Mouse (Mus musculus): ENCODE data around the gene Ccdc134. TPM values are rescaled to one million over a fixed set of nuclear protein-coding genes. Genes with fewer than 3 reads are reported as not detected.

The Ccdc134 gene
- total RNA-seq, 2 experiments from 2014 or later, result 10.2 to 15.4 TPM

DNA sequence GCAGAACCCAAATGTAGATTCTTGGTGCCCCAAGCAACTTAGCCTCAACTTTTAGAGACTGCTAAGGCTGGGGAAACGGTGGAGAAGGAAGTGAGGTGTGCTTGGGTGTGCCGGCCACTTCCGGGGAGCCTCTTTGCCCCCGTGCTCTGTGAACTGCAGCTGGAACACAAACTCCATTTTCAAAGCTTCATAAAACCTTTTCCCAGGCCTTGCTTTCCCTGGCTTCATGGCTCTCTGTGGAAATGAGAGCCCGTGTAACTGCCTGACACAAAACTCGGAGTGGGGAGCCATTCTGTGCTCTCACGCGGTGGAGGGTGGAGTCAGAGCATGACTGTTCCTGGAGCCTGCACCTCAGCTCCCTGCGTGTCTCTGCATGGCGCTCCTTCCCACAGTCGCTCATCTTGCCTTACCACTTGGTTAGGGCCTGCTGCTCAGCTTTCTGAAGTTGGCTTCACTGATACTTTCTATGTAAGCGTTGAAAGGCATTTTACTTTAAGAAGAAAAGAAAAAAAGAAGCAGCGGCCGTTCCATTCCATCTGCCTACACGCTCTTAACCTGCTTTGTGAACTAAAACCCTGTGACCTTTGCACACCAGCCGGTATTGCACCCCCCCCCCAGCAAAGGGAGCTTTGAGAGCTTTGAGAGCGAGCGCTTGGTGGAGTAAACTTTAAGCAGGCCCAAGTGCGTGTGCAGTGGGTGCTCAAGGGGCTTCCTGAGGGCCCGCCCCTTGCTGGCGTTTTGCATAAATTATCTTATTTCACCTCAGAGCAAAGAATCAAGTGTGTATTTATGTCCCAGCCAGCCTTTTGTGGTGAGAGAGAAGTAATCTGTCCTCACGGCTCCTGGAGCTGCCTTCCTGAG is 38.7 kb downstream of the Ccdc134 start:
- peak overlapping the region; percentile 37; the same call in 1 of the 2 replicates for H3K27ac ChIP-seq
- DNase-seq (ENCODE audit: low spot score in 2 of 2), result no peak
- no peak overlapping the region for H3K4me3 ChIP-seq
- no peak for TF ChIP-seq CTCF (conservative IDR thresholded peaks at IDR 0.05)

- Histone ChIP-seq H3K27ac (no peak overlapping the region), H3K4me3 (no peak overlapping the region)
- no peak for DNase-seq (ENCODE audit: low spot score in 2 of 2)
- no peak for TF ChIP-seq CTCF (conservative IDR thresholded peaks at IDR 0.05)
Observed at GRCm38 (mm10) chr15:82167201-82168168, 39.8 kb downstream of the Ccdc134 start.

DNA sequence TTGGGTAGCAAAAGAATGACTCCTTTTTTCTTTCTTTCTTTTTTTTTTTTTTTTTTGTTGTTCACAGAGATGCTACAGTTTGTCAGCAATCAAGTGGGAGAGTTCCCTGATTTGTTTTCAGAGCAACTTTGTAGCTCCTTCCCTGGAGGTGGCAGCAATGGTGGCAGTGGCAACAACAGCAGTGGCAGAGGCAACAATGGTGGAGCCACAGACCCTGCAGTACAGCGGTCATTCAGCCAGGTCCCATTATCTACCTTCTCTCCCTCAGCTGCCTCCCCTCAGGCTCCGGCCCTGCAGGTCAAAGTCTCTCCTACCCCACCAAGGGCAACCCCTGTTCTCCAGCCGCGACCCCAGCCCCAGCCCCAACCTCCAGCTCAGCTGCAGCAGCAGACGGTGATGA is 41.9 kb downstream of the Ccdc134 start:
- Histone ChIP-seq H3K27ac (no peak overlapping the region), H3K4me3 (no peak overlapping the region)
- no peak for TF ChIP-seq CTCF (conservative IDR thresholded peaks at IDR 0.05)
- DNase-seq (ENCODE audit: low spot score in 2 of 2), result no peak

GRCm38 (mm10) chr15:82170437-82171377 is 43.0 kb downstream of the Ccdc134 start:
- no peak for DNase-seq (ENCODE audit: low spot score in 2 of 2)
- H3K27ac ChIP-seq, result no peak overlapping the region
- no peak overlapping the region for H3K4me3 ChIP-seq
- TF ChIP-seq CTCF (conservative IDR thresholded peaks at IDR 0.05), result no peak

- Histone ChIP-seq H3K4me3 (no peak overlapping the region), H3K27ac (no peak overlapping the region)
- no peak for TF ChIP-seq CTCF (conservative IDR thresholded peaks at IDR 0.05)
- DNase-seq (ENCODE audit: low spot score in 2 of 2), result no peak
Observed at GRCm38 (mm10) chr15:82172648-82173047, 44.9 kb downstream of the Ccdc134 start.

DNA sequence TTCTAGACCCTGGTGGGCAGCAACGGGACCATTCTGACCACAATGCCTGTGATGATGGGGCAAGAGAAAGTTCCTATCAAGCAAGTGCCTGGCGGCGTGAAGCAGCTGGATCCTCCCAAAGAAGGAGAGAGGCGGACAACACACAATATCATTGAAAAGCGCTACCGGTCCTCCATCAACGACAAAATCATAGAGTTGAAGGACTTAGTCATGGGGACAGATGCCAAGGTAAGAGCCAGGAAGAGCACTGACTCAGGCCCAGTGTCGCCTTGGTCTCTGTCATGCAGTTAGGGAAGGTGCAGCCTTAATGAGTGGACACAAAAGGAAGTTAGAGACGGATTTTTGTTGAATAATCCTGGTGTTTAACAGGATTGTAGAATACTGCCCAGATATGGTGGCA is 47.4 kb downstream of the Ccdc134 start:
- DNase-seq (ENCODE audit: low spot score in 2 of 2), result no peak

DNA sequence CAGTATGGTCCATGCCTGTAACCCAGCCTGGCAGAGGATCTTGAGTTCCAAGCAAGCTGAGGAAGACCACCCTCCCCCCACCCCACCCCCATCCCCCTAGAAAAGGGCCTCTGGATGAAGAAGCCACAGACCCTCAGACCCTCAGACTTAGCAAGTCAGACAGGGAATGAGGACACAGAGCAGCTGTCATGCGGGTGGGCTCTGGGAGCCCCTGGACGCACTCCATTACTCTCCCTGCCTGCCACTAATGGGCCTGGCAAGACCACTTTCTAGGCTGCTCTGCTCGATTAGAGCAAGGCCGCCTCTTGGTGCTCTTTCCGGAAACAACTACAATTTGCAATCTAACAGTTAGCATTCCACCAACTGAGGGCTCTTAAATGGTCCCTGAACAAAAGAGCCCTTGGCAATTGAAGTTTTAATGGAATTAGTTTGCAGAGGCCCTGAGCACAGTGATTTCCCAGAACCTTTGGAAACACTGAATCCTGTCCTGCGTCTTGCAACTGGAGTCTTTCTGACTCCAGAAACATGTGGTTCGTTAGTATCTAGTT is 50.1 kb downstream of the Ccdc134 start:
- Histone ChIP-seq H3K4me3 (no peak overlapping the region), H3K27ac (no peak overlapping the region)
- no peak for TF ChIP-seq CTCF (conservative IDR thresholded peaks at IDR 0.05)
- no peak for DNase-seq (ENCODE audit: low spot score in 2 of 2)

More for the DNA sequence above, 47.4 kb downstream of the Ccdc134 start:
- Histone ChIP-seq H3K4me3 (no peak overlapping the region), H3K27ac (no peak overlapping the region)
- no peak for TF ChIP-seq CTCF (conservative IDR thresholded peaks at IDR 0.05)

DNA sequence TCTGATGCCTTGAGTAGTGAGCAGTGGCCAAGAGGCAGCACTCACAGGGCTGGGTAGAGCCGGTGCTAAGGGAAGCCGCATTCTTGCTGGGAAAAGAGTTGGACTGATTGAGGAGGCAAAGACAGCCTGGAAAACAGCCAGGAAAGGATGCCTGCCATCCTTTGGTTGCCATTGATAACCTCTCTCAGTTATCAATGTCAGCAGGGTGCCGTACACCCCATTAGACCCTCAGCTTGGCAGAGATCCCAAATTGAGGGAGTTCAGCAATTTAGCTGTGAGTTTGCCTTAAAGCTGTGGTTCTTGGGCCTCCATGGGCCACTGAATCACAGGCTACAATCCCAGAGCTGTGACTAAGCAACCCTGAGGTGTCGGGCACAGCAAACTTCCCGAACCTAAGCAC is 53.4 kb downstream of the Ccdc134 start:
- Histone ChIP-seq H3K27ac (no peak overlapping the region), H3K4me3 (no peak overlapping the region)
- TF ChIP-seq CTCF (conservative IDR thresholded peaks at IDR 0.05), result no peak
- no peak for DNase-seq (ENCODE audit: low spot score in 2 of 2)

GRCm38 (mm10) chr15:82182311-82182710 is 54.6 kb downstream of the Ccdc134 start:
- peak; percentile 57 for TF ChIP-seq CTCF (conservative IDR thresholded peaks at IDR 0.05)
- H3K4me3 ChIP-seq, result no peak overlapping the region
- DNase-seq (ENCODE audit: low spot score in 2 of 2), result no peak
- no peak overlapping the region for H3K27ac ChIP-seq

DNA sequence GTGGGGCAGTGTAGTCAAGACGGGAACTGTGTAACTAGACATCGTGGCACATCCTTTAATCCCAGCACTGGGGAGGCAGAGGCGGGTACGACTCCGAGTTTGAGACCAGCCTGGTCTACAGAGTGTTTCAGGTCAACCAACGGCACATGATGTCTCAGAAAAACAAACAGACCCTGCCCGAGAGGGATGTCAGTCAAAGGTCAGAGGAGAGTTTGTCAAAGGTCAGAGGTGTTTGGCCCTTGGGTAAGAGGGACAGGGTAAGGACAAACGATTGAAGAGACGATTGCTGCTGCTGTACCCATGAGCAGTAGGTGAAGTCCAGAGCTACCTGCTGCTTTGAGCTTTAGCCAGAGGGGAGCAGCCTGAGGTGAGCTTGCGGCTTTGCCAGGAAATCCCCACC is 55.9 kb downstream of the Ccdc134 start:
- no peak overlapping the region for H3K27ac ChIP-seq
- no peak for TF ChIP-seq CTCF (conservative IDR thresholded peaks at IDR 0.05)
- H3K4me3 ChIP-seq, result no peak overlapping the region
- DNase-seq (ENCODE audit: low spot score in 2 of 2), result no peak

GRCm38 (mm10) chr15:82184183-82184582 is 56.5 kb downstream of the Ccdc134 start:
- DNase-seq (ENCODE audit: low spot score in 2 of 2), result no peak
- Histone ChIP-seq H3K27ac (no peak overlapping the region), H3K4me3 (no peak overlapping the region)
- no peak for TF ChIP-seq CTCF (conservative IDR thresholded peaks at IDR 0.05)

DNA sequence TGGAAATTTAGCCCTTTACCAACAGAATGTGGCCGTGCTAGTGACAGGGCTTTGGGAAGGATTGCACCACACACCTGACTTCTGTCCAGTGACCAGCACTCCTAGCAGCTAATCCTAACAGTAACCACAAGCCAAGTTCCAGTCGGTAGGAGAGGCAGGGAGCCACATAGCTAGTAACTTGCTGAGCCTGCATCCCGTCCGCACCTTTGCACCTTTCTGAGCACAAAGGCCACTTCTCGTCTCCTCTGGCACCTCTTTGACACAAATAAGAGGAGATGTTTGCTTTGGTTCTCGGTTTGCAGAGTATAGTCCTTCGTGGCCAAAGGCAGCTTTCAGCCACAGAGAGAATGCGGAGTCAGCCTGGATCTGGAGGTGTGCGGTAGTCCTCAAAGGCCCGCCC is 56.9 kb downstream of the Ccdc134 start:
- Histone ChIP-seq H3K27ac (0 out of 2 replicates have a peak overlapping the region, but pooled peaks have one; percentile 11), H3K4me3 (no peak overlapping the region)
- no peak for DNase-seq (ENCODE audit: low spot score in 2 of 2)
- no peak for TF ChIP-seq CTCF (conservative IDR thresholded peaks at IDR 0.05)
